Mouse (Mus musculus): ENCODE results near the gene Gbf1. TPM values are rescaled to one million over a fixed set of nuclear protein-coding genes. Genes with fewer than 3 reads are reported as not detected.

Gbf1 gene
- polyA plus RNA-seq, 1 experiment from 2014 or later, result 45.0 TPM

DNA sequence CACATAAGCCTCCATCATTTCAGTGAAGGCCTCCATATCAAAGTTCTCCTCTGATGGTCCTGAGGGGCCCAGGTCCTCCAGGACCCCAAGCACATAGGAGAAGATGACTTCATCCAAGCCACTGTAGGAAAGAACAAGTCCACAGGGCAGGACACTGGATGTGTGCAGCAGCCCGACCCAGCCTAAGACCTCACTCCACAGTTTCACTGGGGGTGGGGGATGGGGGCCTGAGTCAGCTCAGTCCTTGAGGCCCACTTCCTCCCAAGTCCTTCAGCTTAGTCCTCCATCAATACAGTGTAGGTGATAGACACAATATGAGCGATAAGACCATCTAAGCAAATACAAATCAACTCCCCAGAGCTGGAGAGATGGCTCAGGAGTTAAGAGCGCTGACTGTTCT lies 179.6 kb downstream of the Gbf1 start:
- peaks cover 25% of the 10 kb centered on the region for H3K36me3 ChIP-seq (ENCODE audit: control insufficient read depth, insufficient read depth, low read length)
- WGBS, result 76% methylated on average over 3 of the region's 3 CpGs
- H3K9me3 ChIP-seq (ENCODE audit: control insufficient read depth, low read length), result no peaks in the 10 kb centered on the region
- peaks cover 7% of the 10 kb centered on the region for H3K27me3 ChIP-seq (ENCODE audit: control insufficient read depth, insufficient read depth, low read length)
- no peak overlapping the region for H3K27ac ChIP-seq (replicated peaks in 1 of 2; ENCODE audit: control insufficient read depth in 1 of 2, insufficient read depth in 1 of 2, low read depth in 2 of 2, low read length in 2 of 2)
- H3K9ac ChIP-seq (ENCODE audit: low read length), result no peak overlapping the region
- ATAC-seq (ENCODE audit: insufficient number of reproducible peaks, insufficient read depth, low FRiP score, low read depth), result no peak
- H3K4me1 ChIP-seq (ENCODE audit: control insufficient read depth in 2 of 2, insufficient read depth in 2 of 2, low read length in 2 of 2), result peaks cover 5 to 17% of the 10 kb centered on the region in 2 experiments
- H3K4me3 ChIP-seq (ENCODE audit: control insufficient read depth in 1 of 2, insufficient read depth in 1 of 2, low read depth in 1 of 2, low read length in 2 of 2), result no peak overlapping the region
- no peak overlapping the region for H3K4me2 ChIP-seq (ENCODE audit: low read length)

DNA sequence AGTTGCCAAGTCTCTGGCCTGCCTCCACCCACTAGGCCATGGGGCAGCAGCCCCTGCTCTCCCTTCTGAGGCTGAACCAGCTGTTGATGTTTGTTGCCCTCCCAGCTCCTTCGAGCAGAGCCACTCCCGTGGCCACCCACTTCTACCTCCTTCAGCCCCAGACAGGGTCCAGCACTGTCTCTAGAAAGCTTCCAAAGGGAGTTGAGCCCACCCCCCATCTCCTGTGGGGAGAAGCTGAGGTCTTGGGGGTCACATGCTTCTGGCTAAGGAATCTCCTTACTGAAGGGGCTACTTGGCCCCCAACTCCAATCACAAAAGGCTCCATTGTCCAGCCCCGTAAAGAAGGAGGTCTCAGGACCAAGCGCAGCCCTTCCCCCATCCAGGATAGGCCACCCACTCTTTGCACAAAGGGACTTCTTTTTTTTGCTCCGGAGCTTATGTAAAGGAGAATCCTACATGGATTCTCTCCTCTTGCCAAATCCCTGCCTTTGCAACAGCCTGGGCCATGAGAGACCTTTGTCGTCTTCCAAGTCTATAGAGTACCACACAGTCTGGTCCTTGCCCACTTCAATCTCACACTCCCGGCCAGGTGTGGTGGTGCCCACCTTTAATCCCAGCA lies 180.5 kb downstream of the Gbf1 start:
- Histone ChIP-seq H3K36me3 (ENCODE audit: control insufficient read depth, insufficient read depth, low read length) (peaks cover 25% of the 10 kb centered on the region), H3K4me3 (ENCODE audit: control insufficient read depth in 1 of 2, insufficient read depth in 1 of 2, low read depth in 1 of 2, low read length in 2 of 2) (no peak overlapping the region), H3K27ac (replicated peaks in 1 of 2; ENCODE audit: control insufficient read depth in 1 of 2, insufficient read depth in 1 of 2, low read depth in 2 of 2, low read length in 2 of 2) (no peak overlapping the region), H3K4me1 (ENCODE audit: control insufficient read depth in 2 of 2, insufficient read depth in 2 of 2, low read length in 2 of 2) (peaks cover 7 to 17% of the 10 kb centered on the region in 2 experiments), H3K4me2 (ENCODE audit: low read length) (no peak overlapping the region), H3K9ac (ENCODE audit: low read length) (no peak overlapping the region), H3K27me3 (ENCODE audit: control insufficient read depth, insufficient read depth, low read length) (no peaks in the 10 kb centered on the region), H3K9me3 (ENCODE audit: control insufficient read depth, low read length) (no peaks in the 10 kb centered on the region)
- no peak for ATAC-seq (ENCODE audit: insufficient number of reproducible peaks, insufficient read depth, low FRiP score, low read depth)
- 72% methylated on average over 7 of the region's 7 CpGs for WGBS

GRCm38 (mm10) chr19:46333906-46334305 lies 181.6 kb downstream of the Gbf1 start:
- whole genome bisulfite sequencing, result 78% methylated on average over 3 of the region's 3 CpGs
- H3K27me3 ChIP-seq (ENCODE audit: control insufficient read depth, insufficient read depth, low read length), result no peaks in the 10 kb centered on the region
- no peak for ATAC-seq (ENCODE audit: insufficient number of reproducible peaks, insufficient read depth, low FRiP score, low read depth)

More at GRCm38 (mm10) chr19:46333906-46334305, 181.6 kb downstream of the Gbf1 start:
- no peaks in the 10 kb centered on the region for H3K9me3 ChIP-seq (ENCODE audit: control insufficient read depth, low read length)
- H3K4me1 ChIP-seq (ENCODE audit: control insufficient read depth in 2 of 2, insufficient read depth in 2 of 2, low read length in 2 of 2), result peaks cover 8 to 19% of the 10 kb centered on the region in 2 experiments
- H3K4me3 ChIP-seq (ENCODE audit: control insufficient read depth in 1 of 2, insufficient read depth in 1 of 2, low read depth in 1 of 2, low read length in 2 of 2), result no peak overlapping the region
- no peak overlapping the region for H3K4me2 ChIP-seq (ENCODE audit: low read length)
- H3K27ac ChIP-seq (replicated peaks in 1 of 2; ENCODE audit: control insufficient read depth in 1 of 2, insufficient read depth in 1 of 2, low read depth in 2 of 2, low read length in 2 of 2), result no peak overlapping the region
- peaks cover 25% of the 10 kb centered on the region for H3K36me3 ChIP-seq (ENCODE audit: control insufficient read depth, insufficient read depth, low read length)
- H3K9ac ChIP-seq (ENCODE audit: low read length), result no peak overlapping the region

Other genes starting within 250 kb of the Gbf1 start
- 13.9 and 14.1 TPM in 2 replicates for gene Armh3, start 154.0 kb upstream of the Gbf1 start, polyA plus RNA-seq (2014; fragmentation: Nextera tagmentation; extraction: Ambion mirVana)
- gene Hps6, start 149.0 kb upstream of the Gbf1 start, polyA plus RNA-seq (2014; fragmentation: Nextera tagmentation; extraction: Ambion mirVana), result 3.3 and 4.0 TPM in 2 replicates
- 24.6 and 26.4 TPM in 2 replicates for gene Pprc1, start 107.6 kb upstream of the Gbf1 start, polyA plus RNA-seq (2014; fragmentation: Nextera tagmentation; extraction: Ambion mirVana)
- 58.8 and 66.5 TPM in 2 replicates for gene Ldb1, start 107.3 kb upstream of the Gbf1 start, polyA plus RNA-seq (2014; fragmentation: Nextera tagmentation; extraction: Ambion mirVana)
- 36.5 and 37.1 TPM in 2 replicates for gene Nolc1, start 76.6 kb upstream of the Gbf1 start, polyA plus RNA-seq (2014; fragmentation: Nextera tagmentation; extraction: Ambion mirVana)
- gene Elovl3, start 20.6 kb upstream of the Gbf1 start, polyA plus RNA-seq (2014; fragmentation: Nextera tagmentation; extraction: Ambion mirVana), result not detected in 2 replicates
- gene Pitx3, start 4.2 kb upstream of the Gbf1 start, polyA plus RNA-seq (2014; fragmentation: Nextera tagmentation; extraction: Ambion mirVana), result 0.51 and 0.66 TPM in 2 replicates
- gene Nfkb2, start 151.8 kb downstream of the Gbf1 start, polyA plus RNA-seq (2014; fragmentation: Nextera tagmentation; extraction: Ambion mirVana), result 7.0 and 7.4 TPM in 2 replicates
- 6.0 and 7.4 TPM in 2 replicates for gene Psd, start 174.6 kb downstream of the Gbf1 start, polyA plus RNA-seq (2014; fragmentation: Nextera tagmentation; extraction: Ambion mirVana)
- 10.4 and 11.8 TPM in 2 replicates for gene Fbxl15, start 175.7 kb downstream of the Gbf1 start, polyA plus RNA-seq (2014; fragmentation: Nextera tagmentation; extraction: Ambion mirVana)
- 125 and 128 TPM in 2 replicates for gene Cuedc2, start 186.2 kb downstream of the Gbf1 start, polyA plus RNA-seq (2014; fragmentation: Nextera tagmentation; extraction: Ambion mirVana)
- gene Mfsd13a, start 188.6 kb downstream of the Gbf1 start, polyA plus RNA-seq (2014; fragmentation: Nextera tagmentation; extraction: Ambion mirVana), result 4.4 and 6.4 TPM in 2 replicates
- gene 2310034G01Rik, start 197.8 kb downstream of the Gbf1 start, polyA plus RNA-seq (2014; fragmentation: Nextera tagmentation; extraction: Ambion mirVana), result 0.62 and 1.8 TPM in 2 replicates
- 117 and 126 TPM in 2 replicates for gene Actr1a, start 243.2 kb downstream of the Gbf1 start, polyA plus RNA-seq (2014; fragmentation: Nextera tagmentation; extraction: Ambion mirVana)
- 18.3 and 18.8 TPM in 2 replicates for gene Sufu, start 244.4 kb downstream of the Gbf1 start, polyA plus RNA-seq (2014; fragmentation: Nextera tagmentation; extraction: Ambion mirVana)

Measured in heart, embryonic 14.5 days (tissue).